Mouse (Mus musculus): ENCODE measurements around the gene Arntl2.

DNA sequence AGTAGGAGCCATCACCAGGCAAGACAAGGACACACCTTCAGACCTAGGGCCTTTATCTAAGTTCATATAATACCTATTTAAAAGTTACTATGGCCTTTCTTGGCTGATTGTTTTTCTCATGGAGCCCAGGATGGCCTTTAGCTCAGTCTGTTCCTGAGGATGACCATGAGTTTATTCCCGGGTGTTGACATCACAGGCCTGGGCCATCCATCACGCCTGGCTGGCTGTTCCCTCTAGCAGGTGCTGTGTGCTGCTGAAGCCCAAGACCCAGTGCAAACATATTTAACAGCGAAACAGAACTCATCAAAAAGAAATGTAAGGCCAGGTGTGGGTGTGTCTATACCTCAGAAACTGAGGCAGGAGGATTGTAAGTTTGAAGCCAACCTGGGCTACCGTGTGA is 43.0 kb downstream of the Arntl2 start:
- TF ChIP-seq POLR2A (IDR thresholded peaks at IDR 0.05; ENCODE audit: low read depth, low read length) (no peak), CTCF (IDR thresholded peaks at IDR 0.05; ENCODE audit: borderline replicate concordance, insufficient read depth, low read length) (no peak)
